Mouse (Mus musculus): ENCODE measurements around the gene Auts2. TPM values are rescaled to one million over a fixed set of nuclear protein-coding genes. Genes with fewer than 3 reads are reported as not detected.
A peak's percentile ranks its signal among the peaks of the same experiment; 100 is the strongest.

Auts2 gene
- polyA plus RNA-seq, 1 experiment: 39.0 TPM

DNA sequence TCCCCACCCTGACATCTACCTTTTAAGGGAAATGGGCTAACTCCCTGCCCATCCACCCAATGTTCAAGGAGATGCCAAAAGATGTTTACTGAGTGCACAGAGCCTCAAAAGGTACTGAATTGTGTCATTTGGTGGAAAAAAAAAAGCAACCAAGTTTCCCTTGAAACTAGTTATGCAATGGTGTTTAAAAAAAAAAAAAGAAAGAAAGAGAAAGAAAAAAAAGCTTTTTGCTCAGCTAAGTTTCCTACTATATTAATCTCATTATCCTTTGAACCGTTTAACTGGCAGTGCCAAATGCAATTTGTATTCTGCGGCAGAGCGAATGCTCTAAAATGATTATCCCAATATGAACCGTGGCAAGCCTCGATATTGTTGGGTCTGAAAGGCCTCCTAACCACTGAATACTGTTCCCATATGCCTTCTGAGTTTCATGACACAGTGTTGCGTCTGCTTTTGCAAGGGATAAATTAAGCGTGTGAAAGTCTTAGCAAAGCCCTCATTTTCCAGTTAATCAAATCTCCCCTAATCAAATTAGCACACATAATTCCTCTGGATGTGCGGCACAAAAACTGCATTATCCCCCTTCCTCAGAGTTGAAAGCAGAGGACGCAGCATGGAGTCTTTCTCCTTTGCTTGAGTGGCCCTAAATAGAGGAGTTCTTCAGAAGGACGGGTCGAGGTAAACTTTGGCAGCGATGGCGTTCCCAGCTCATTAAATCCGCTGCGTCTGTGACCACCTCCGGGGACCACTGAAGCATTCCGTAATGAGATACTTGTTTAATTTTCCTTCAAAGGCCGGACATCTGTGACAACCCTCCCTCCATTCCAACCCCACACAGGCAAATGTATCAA lies 897.6 kb downstream of the Auts2 start:
- Histone ChIP-seq H3K4me1 (ENCODE audit: control insufficient read depth, insufficient read depth, low read length) (peaks cover 20% of the 10 kb centered on the region), H3K27ac (ENCODE audit: insufficient read depth, low read length) (no peak overlapping the region), H3K27me3 (ENCODE audit: control insufficient read depth, insufficient read depth, low read length) (no peaks in the 10 kb centered on the region), H3K4me3 (replicated peaks; ENCODE audit: insufficient read depth, low read depth, low read length) (no peak overlapping the region)
- no peak for DNase-seq
- TF ChIP-seq CTCF (IDR thresholded peaks at IDR 0.05; ENCODE audit: borderline replicate concordance, insufficient read depth, low read depth, low read length) (no peak), POLR2A (IDR thresholded peaks at IDR 0.05; ENCODE audit: borderline replicate concordance, insufficient read depth, low read length) (no peak)
- WGBS: 89% methylated on average over 18 of the region's 18 CpGs

DNA sequence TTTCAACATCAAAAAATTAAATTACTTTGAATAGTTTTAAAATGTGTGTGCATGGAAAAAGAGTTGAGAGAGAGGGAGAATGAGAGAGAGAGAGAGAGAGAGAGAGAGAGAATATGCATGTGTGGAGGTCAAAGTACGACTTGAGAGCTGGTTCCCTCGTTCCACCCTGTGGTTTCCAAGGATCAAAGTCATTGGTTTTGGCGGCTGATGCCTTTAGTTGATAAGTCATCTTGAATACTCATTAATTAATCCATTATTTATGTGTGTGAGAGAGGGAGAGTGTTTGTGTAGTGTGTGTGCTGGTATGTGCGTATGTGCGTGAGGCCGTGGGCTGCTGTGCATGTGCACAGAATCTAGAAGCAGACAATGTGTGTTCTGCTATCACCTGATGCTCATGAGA lies 898.8 kb downstream of the Auts2 start:
- Histone ChIP-seq H3K4me3 (replicated peaks; ENCODE audit: insufficient read depth, low read depth, low read length) (no peak overlapping the region), H3K27me3 (ENCODE audit: control insufficient read depth, insufficient read depth, low read length) (no peaks in the 10 kb centered on the region), H3K4me1 (ENCODE audit: control insufficient read depth, insufficient read depth, low read length) (peaks cover 12% of the 10 kb centered on the region), H3K27ac (ENCODE audit: insufficient read depth, low read length) (no peak overlapping the region)
- no peak for TF ChIP-seq CTCF (IDR thresholded peaks at IDR 0.05; ENCODE audit: borderline replicate concordance, insufficient read depth, low read depth, low read length)
- TF ChIP-seq POLR2A (IDR thresholded peaks at IDR 0.05; ENCODE audit: borderline replicate concordance, insufficient read depth, low read length): no peak
- WGBS: 97% methylated on average over 6 of the region's 6 CpGs
- no peak for DNase-seq

DNA sequence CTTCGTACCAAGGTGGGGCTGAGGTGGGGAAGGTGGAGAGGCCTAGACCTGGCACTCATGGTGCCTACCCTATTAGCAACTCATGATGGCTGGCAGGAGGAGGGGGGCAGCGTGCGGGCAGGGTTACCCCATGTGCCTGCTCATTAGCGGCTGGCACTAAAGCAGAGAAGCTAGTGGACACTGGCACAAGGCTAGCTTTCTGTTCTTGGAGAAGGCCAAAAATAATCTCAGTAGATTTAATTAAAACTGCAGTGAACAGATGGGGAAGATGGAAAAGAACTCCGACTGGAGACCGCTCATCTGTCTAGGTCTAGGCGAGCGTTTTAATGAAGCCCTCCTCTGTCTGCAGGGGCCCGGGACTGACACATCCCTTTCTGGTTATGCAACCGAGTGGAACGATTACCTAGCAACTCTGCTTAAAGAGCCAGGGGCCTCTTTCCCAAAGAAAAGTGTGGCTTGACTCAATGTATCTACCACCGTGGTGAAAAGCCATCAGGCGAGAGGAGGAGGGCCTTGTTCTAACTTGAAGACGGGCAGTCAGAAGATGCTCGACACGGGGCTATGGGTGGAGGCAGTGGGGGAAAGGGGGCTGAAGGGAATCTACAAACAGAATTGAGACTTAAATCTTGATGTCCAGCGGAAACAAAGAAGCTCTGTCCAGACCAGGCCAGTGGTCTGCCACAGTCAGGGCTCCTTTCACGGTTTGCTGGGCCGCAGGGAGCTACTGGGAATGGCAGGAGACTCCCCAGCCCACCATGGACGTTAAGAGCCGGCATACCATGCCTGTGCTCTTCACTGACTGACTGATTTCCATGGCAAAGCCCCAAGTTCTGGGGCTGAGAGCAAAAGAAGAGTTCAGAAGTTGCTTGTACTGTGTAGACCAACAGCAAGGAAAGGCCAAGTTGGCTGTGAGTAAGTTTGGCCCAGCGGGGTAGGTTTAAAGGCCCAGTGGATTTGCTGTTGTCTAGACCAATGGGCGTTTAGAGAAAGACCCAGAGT lies 899.7 kb downstream of the Auts2 start:
- Histone ChIP-seq H3K4me1 (ENCODE audit: control insufficient read depth, insufficient read depth, low read length) (peaks cover 12% of the 10 kb centered on the region), H3K27me3 (ENCODE audit: control insufficient read depth, insufficient read depth, low read length) (no peaks in the 10 kb centered on the region), H3K27ac (ENCODE audit: insufficient read depth, low read length) (no peak overlapping the region), H3K4me3 (replicated peaks; ENCODE audit: insufficient read depth, low read depth, low read length) (no peak overlapping the region)
- TF ChIP-seq CTCF (IDR thresholded peaks at IDR 0.05; ENCODE audit: borderline replicate concordance, insufficient read depth, low read depth, low read length) (no peak), POLR2A (IDR thresholded peaks at IDR 0.05; ENCODE audit: borderline replicate concordance, insufficient read depth, low read length) (no peak)
- WGBS: 62% methylated on average over 23 of the region's 23 CpGs
- DNase-seq: peak; percentile 43 to 55

DNA sequence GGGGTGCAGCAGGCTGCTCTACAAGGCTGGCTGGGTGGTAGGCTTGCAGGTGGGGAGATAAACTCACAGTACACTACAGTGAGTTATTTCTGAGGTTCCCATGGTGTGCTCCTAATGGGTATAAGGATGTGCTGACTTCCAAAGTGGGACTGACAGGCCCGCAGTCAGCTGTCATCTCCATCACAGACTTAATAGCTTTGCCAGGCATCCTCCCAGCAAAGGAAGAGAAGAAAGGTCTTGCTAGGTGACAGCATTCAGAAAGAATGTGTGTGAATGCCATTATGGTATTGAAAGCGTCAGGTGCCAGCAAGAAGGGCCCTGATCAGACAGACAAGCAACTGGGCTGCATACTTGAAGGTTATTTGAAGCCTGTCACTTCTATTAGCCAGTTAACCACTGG lies 900.4 kb downstream of the Auts2 start:
- WGBS: 93% methylated on average over 2 of the region's 2 CpGs
- Histone ChIP-seq H3K4me3 (replicated peaks; ENCODE audit: insufficient read depth, low read depth, low read length) (no peak overlapping the region), H3K27ac (ENCODE audit: insufficient read depth, low read length) (no peak overlapping the region), H3K27me3 (ENCODE audit: control insufficient read depth, insufficient read depth, low read length) (no peaks in the 10 kb centered on the region), H3K4me1 (ENCODE audit: control insufficient read depth, insufficient read depth, low read length) (peaks cover 12% of the 10 kb centered on the region)
- DNase-seq: no peak
- no peak for TF ChIP-seq CTCF (IDR thresholded peaks at IDR 0.05; ENCODE audit: borderline replicate concordance, insufficient read depth, low read depth, low read length)
- TF ChIP-seq POLR2A (IDR thresholded peaks at IDR 0.05; ENCODE audit: borderline replicate concordance, insufficient read depth, low read length): no peak

DNA sequence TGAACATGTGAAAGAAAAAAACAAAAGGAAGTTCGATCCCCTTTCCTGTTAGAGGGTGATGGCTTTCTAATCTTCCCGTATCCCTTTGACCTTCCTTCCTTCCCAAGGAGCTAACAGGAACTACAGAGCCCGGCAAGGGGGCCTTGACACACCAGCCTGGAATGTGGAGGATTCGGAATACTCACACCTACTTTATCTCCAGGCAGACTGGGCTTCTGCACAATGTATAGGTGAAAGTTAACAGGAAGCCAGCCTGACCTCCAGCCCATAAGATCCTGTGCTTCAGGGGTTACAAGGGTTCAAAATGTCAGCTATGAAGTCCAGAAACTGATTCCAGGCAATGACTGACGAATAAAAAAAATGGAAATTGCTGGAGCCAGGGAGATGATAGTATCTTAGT lies 906.7 kb downstream of the Auts2 start:
- 98% methylated on average over 5 of the region's 5 CpGs for WGBS
- no peak for DNase-seq
- TF ChIP-seq POLR2A (IDR thresholded peaks at IDR 0.05; ENCODE audit: borderline replicate concordance, insufficient read depth, low read length) (no peak), CTCF (IDR thresholded peaks at IDR 0.05; ENCODE audit: borderline replicate concordance, insufficient read depth, low read depth, low read length) (no peak)

DNA sequence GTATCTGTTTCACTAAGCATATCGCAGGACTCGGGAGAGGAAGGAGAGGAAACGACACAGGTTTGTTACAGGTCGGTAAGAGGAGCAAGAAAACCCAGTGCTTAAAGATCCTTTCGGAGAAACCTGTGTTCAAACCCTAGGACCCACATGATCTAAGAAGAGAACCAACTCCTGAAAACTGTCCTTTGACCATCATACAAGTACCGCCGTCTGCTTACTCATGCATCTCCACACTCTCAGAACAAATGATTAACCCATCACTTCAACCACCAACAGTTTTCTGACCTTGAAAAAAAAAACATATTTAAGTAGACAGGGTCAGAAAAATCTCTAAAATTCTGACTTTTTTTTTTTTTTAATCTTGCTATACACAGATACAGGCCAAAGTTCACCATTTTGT lies 908.4 kb downstream of the Auts2 start:
- Histone ChIP-seq H3K27ac (ENCODE audit: insufficient read depth, low read length) (no peak overlapping the region), H3K4me1 (ENCODE audit: control insufficient read depth, insufficient read depth, low read length) (no peaks in the 10 kb centered on the region), H3K27me3 (ENCODE audit: control insufficient read depth, insufficient read depth, low read length) (no peaks in the 10 kb centered on the region), H3K4me3 (replicated peaks; ENCODE audit: insufficient read depth, low read depth, low read length) (no peak overlapping the region)
- TF ChIP-seq CTCF (IDR thresholded peaks at IDR 0.05; ENCODE audit: borderline replicate concordance, insufficient read depth, low read depth, low read length) (no peak), POLR2A (IDR thresholded peaks at IDR 0.05; ENCODE audit: borderline replicate concordance, insufficient read depth, low read length) (no peak)
- WGBS: 98% methylated on average over 7 of the region's 7 CpGs
- DNase-seq: no peak

More for the DNA sequence above, 906.7 kb downstream of the Auts2 start:
- no peak overlapping the region for H3K4me3 ChIP-seq (replicated peaks; ENCODE audit: insufficient read depth, low read depth, low read length)
- H3K27ac ChIP-seq (ENCODE audit: insufficient read depth, low read length): no peak overlapping the region
- H3K4me1 ChIP-seq (ENCODE audit: control insufficient read depth, insufficient read depth, low read length): no peaks in the 10 kb centered on the region
- H3K27me3 ChIP-seq (ENCODE audit: control insufficient read depth, insufficient read depth, low read length): no peaks in the 10 kb centered on the region

DNA sequence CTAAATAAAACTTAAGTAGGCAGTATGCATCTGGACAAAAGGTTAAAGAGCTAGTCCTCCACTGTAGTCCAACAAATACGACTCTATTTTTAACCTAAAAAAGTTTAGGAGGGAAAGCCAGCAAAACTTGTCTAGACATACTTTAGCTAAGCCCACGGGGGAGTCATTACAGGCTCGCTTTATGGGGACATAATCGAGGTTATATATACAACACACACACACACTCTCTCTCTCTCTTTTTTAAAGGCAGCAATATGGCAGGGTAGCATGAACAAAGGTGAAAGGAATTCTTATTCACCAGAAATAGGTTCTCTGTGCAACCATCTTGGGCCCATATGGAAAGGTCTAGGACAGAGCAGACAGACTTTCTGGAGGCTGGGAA lies 911.2 kb downstream of the Auts2 start:
- TF ChIP-seq POLR2A (IDR thresholded peaks at IDR 0.05; ENCODE audit: borderline replicate concordance, insufficient read depth, low read length) (no peak), CTCF (IDR thresholded peaks at IDR 0.05; ENCODE audit: borderline replicate concordance, insufficient read depth, low read depth, low read length) (no peak)
- DNase-seq: no peak
- no peak overlapping the region for H3K4me3 ChIP-seq (replicated peaks; ENCODE audit: insufficient read depth, low read depth, low read length)
- no peaks in the 10 kb centered on the region for H3K27me3 ChIP-seq (ENCODE audit: control insufficient read depth, insufficient read depth, low read length)
- WGBS: 92% methylated on average over 4 of the region's 4 CpGs
- no peak overlapping the region for H3K27ac ChIP-seq (ENCODE audit: insufficient read depth, low read length)
- no peaks in the 10 kb centered on the region for H3K4me1 ChIP-seq (ENCODE audit: control insufficient read depth, insufficient read depth, low read length)

Measured in cerebellum, adult 2 months (tissue).